Mouse (Mus musculus) liver, embryonic 13.5 days (tissue): ENCODE measurements around the gene Becn1. TPM values are rescaled to one million over a fixed set of nuclear protein-coding genes. Genes with fewer than 3 reads are reported as not detected.

ENCODE experiments used
- ATAC-seq: fragments of 200-750 bp; cut with Nextera tagmentation; 2 replicates; pipeline ENCODE4 v1.8.0; 2017; ENCODE audit warnings: low read depth, mild to moderate bottlenecking, moderate number of reproducible peaks, moderate library complexity
- DNase-seq: peaks from one replicate; pipeline ENCODE4 v3.0.0; 2022
- H3K27ac ChIP-seq: fragments of 300-500 bp; sonication (generic); 2 replicates; pipeline ENCODE4 v1.5.1; 2015; ENCODE audit warnings: moderate library complexity, mild to moderate bottlenecking, inconsistent platforms
- H3K27me3 ChIP-seq: fragments of 300-500 bp; sonication (generic); 2 replicates; pipeline ENCODE4 v1.6.1; 2015; ENCODE audit warnings: mild to moderate bottlenecking, inconsistent platforms
- H3K36me3 ChIP-seq: fragments of 300-500 bp; sonication (generic); 2 replicates; pipeline ENCODE4 v1.6.1; 2015; ENCODE audit warnings: mild to moderate bottlenecking, inconsistent platforms
- H3K4me1 ChIP-seq: fragments of 300-500 bp; sonication (generic); replicated peaks from 2 replicates; pipeline ENCODE4 v1.6.1; 2015; ENCODE audit warnings: inconsistent platforms
- H3K4me2 ChIP-seq: fragments of 300-500 bp; sonication (generic); 2 replicates; pipeline ENCODE4 v1.6.1; 2015; ENCODE audit warnings: inconsistent platforms, mild to moderate bottlenecking, moderate library complexity
- H3K4me3 ChIP-seq: fragments of 300-500 bp; sonication (generic); replicated peaks from 2 replicates; pipeline ENCODE4 v1.5.1; 2015; ENCODE audit warnings: mild to moderate bottlenecking, inconsistent platforms
- H3K9ac ChIP-seq: fragments of 300-500 bp; sonication (generic); 2 replicates; pipeline ENCODE4 v1.6.1; 2015; ENCODE audit warnings: mild to moderate bottlenecking, inconsistent platforms
- H3K9me3 ChIP-seq: fragments of 300-500 bp; sonication (generic); replicated peaks from 2 replicates; pipeline ENCODE4 v1.6.1; 2016; ENCODE audit warnings: inconsistent platforms
- WGBS: fragments of 180-500 bp; shearing (Covaris S2); methylation state at CpG from one replicate; pipeline ENCODE4 v1.1.7; 2015; ENCODE audit not compliant: insufficient replicate concordance; 5-methylcytosine and 5-hydroxymethylcytosine counted together
- polyA plus RNA-seq: library from polyadenylated mRNA; unstranded; fragments of >200 nt; fragmentation: Nextera tagmentation; extraction: Ambion mirVana; gene quantifications from 2 replicates; pipeline ENCODE4 v1.2.1, GENCODE M21; 2015

Becn1 gene
- polyA plus RNA-seq: 108 and 112 TPM in 2 replicates

DNA sequence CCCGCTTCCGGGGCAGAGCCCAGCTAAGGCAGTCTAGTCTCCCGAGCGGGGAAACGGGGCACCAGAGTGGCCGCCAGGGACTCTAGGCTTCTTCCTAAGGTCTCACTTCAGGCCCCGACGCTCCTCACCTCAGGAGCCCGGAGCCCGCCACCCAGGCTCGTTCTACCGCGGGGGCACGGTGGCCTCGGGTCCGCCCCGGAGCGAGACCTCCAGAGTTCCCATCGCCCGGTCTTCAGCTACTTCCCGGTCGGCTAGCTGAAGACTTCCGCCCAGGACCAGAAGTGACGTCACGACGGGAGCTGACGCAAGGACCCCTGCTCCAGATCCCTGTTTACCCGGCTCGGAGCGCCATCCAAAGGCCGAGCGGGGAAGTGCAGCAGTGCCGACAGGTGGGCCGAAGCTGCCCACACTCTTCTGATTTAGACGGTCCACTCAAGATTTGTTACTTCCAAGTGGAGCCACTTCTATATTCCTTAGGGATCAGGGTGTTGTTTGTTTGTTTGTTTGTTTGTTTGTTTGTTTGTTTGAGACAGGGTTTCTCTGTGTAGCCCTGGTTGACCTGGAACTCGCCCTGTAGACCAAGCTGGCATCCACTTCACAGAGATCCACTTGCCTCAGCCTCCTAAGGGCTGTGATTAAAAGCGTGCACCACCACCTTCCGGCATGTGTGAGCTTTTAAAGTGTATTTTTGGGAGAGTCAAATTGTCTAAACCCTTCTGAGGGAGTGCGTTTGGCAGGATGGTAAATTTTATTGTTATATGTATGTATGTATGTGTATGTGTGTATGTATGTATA is at the start of gene Becn1:
Gene Becn1, minus strand, starts transcription at position 283 of the 795 bp plus-strand sequence.
- Histone ChIP-seq H3K4me3 (peak within 1 kb of the TSS; percentile 94), H3K9me3 (no peaks in the 10 kb centered on the region), H3K36me3 (peaks cover 33% of the 10 kb centered on the region), H3K9ac (peak within 1 kb of the TSS; percentile 93), H3K27ac (peak within 1 kb of the TSS; percentile 88), H3K27me3 (peaks cover 10% of the 10 kb centered on the region), H3K4me1 (peaks cover 28% of the 10 kb centered on the region), H3K4me2 (peak within 1 kb of the TSS; percentile 90)
- peak; percentile 96 for ATAC-seq
- peak; percentile 92 for DNase-seq
- WGBS: 6% methylated on average over 39 of the region's 39 CpGs

DNA sequence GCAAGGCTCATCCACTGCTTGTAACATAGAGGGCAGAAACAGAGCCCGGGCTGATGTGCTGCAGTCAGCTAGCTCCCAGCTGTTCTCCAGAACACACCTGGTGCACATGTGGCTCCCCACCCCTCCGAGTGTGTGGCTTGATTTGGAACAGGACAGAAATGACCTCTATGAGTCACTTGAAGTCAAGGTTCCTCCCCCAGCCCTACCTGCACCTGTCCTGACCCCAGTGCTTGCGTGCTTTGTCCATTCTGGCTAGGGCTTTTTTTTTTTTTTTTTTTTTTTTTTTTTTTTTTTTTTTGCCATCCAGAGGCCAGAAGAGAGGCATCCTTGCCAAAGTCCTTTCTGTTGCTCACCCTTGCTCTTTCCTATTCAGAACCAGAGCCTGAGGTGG is 49.6 kb upstream of the Becn1 start:
- H3K27ac ChIP-seq: no peak overlapping the region
- no peak for DNase-seq

DNA sequence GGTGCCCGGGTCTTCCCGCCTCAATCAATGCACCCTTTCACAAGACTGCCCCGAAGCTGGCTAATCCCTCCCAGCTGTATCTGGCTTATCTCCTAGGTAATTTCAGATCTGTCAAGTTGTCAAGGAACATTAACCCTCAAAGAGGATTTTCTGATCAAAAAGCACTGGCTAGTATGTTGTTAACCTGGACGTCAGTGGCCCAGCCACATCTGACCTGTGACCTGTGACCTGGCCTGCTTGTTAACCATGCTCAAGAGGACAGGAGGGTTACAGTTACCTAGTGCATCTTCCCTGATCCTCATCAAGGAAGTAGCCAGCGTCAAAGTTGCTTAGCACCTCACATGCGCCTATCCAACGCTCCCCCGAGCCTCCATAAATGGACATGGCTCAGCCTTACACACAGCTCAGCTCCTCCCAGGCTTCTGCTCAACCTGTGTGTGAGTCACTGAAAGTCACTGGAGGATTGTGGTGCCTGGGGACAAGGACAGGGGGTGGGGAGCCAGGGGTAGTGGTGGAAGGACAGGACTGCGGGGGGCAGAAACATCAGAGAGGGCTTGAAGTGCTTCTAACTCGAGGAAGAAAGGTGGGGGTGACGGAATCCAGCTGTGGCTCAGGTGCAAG is 49.1 kb upstream of the Becn1 start:
- Histone ChIP-seq H3K27ac (no peak overlapping the region), H3K9ac (no peak overlapping the region), H3K4me3 (no peak overlapping the region), H3K4me1 (0 out of 2 replicates have a peak, but pooled peaks cover 2% of the 10 kb centered on the region), H3K27me3 (peaks cover 5% of the 10 kb centered on the region; the same call in 1 of the 2 replicates), H3K4me2 (no peak overlapping the region), H3K9me3 (no peaks in the 10 kb centered on the region), H3K36me3 (no peaks in the 10 kb centered on the region)
- WGBS: 55% methylated on average over 11 of the region's 11 CpGs
- ATAC-seq (no peak), DNase-seq (no peak)

More for the DNA sequence above, 49.6 kb upstream of the Becn1 start:
- ATAC-seq: no peak
- Histone ChIP-seq H3K4me1 (0 out of 2 replicates have a peak, but pooled peaks cover 2% of the 10 kb centered on the region), H3K4me2 (no peak overlapping the region), H3K9me3 (no peaks in the 10 kb centered on the region), H3K27me3 (peaks cover 5% of the 10 kb centered on the region; the same call in 1 of the 2 replicates), H3K9ac (no peak overlapping the region), H3K4me3 (no peak overlapping the region), H3K36me3 (no peaks in the 10 kb centered on the region)
- 57% methylated on average over 3 of the region's 3 CpGs for WGBS

DNA sequence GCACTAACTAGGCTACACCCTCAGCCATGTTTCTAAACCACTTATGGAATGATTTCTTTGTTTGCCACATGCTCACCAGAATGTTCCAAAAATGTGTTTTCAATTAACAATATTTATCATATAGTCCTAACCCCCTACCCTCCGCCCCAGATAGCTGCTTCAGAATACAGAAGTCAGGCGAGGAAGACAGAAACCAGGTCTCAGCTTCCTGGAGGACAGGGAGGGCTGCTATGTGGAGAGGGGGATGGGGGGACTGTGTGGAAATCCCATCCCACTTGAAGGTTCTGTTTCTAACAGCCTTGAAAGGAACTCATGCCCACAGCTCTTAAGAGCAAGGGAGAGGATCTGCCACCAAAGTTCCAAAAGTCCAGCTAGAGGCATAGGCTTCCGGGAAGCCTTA is 47.1 kb upstream of the Becn1 start:
- no peak for ATAC-seq
- 54% methylated on average over 3 of the region's 3 CpGs for WGBS
- no peak overlapping the region for H3K4me3 ChIP-seq
- no peak overlapping the region for H3K9ac ChIP-seq
- H3K36me3 ChIP-seq: no peaks in the 10 kb centered on the region
- H3K27ac ChIP-seq: no peak overlapping the region
- H3K9me3 ChIP-seq: no peaks in the 10 kb centered on the region
- H3K4me2 ChIP-seq: no peak overlapping the region
- H3K4me1 ChIP-seq: 0 out of 2 replicates have a peak, but pooled peaks cover 2% of the 10 kb centered on the region
- H3K27me3 ChIP-seq: peaks cover 5% of the 10 kb centered on the region; the same call in 1 of the 2 replicates
- DNase-seq: no peak

DNA sequence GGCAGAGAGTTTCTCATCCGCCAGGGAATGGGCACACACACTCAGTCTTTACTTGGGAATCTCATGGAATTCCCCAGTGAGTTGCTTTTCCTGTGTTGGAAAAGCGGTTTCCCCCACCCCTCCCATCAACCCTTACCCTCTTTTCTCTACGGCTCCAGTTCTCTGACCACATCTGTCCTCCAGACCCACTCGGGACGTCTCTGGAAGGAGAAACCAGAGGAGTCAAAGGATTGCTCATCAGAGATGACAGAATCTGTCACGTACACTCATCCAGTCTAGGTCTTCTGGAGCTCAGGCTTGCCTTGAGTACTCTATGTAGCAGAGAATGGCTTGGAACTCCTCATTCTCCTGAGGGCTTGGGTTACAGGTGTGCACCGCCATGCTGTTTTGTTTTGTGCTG is 46.7 kb upstream of the Becn1 start:
- Histone ChIP-seq H3K27me3 (peaks cover 5% of the 10 kb centered on the region; the same call in 1 of the 2 replicates), H3K9ac (no peak overlapping the region), H3K9me3 (no peaks in the 10 kb centered on the region), H3K4me2 (no peak overlapping the region), H3K4me3 (no peak overlapping the region), H3K36me3 (no peaks in the 10 kb centered on the region), H3K4me1 (0 out of 2 replicates have a peak, but pooled peaks cover 2% of the 10 kb centered on the region), H3K27ac (no peak overlapping the region)
- ATAC-seq (no peak), DNase-seq (no peak)
- WGBS: 56% methylated on average over 7 of the region's 7 CpGs

DNA sequence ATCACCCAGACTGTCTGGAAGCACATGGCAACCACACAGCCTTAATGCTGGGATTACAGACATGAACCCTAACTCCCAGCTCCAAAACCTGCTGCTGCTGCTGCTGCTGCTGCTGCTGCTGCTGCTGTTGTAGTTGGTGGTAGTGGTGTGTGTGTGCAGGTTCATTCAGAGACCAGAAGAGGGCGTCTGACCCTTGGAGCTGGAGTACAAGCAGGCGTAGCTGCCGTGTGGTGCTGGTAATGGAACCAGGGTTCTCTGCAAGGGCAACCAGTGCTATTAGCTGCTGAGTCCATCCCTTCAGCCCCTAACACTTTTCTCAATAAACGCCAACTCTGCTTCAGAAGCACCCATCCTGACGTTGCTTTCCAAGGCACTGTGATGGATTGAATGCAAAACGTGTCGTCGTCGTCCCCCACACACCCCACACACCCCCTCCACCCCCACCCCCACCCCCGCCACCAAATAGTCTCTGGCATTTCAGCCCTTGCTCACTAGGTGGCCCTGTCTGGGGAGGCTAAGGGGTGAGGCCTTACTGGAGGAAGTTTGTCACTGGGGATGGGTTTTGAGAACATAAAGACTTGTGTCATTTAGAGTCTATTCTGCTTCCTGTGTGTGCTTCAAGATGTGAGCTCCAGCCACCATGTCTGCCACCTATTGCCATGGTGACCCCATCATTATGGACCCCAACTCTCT is 45.1 kb upstream of the Becn1 start:
- Histone ChIP-seq H3K27me3 (peaks cover 5% of the 10 kb centered on the region; the same call in 1 of the 2 replicates), H3K9ac (no peak overlapping the region), H3K4me1 (0 out of 2 replicates have a peak, but pooled peaks cover 2% of the 10 kb centered on the region), H3K36me3 (no peaks in the 10 kb centered on the region), H3K4me3 (no peak overlapping the region), H3K27ac (no peak overlapping the region), H3K9me3 (no peaks in the 10 kb centered on the region), H3K4me2 (no peak overlapping the region)
- 58% methylated on average over 10 of the region's 10 CpGs for WGBS
- ATAC-seq (no peak), DNase-seq (no peak)

DNA sequence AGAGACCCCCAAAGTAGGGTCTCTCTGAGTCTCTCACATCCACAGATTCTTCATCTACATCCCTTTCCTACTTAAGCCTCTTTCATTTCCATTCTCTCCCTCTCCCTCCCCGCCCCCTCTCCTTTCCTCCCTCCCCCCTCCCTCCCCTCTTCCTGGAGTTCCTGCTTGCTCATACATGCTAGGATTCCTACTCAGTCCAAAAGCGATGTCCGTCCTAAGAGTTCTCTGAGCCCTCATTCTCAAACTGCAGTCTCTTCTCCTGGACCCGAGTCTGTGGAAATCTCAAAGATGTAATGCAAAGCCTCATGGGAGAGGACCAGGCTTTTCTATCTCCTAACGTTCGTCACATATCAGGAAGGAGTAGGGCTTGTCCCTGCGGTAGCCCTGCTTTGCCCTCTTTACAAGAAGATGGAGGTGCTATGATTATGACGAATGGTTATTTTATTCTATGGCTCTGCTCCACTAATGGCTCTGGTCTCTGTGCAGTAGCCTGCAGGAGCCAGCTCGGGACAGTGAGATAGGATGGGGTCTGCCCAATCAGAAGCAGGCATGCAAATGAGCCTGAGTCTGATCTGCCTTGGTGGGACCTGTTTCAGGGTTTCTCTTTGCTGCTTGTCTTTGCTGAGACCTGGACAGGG is 36.2 kb upstream of the Becn1 start:
- Histone ChIP-seq H3K36me3 (no peaks in the 10 kb centered on the region), H3K4me3 (peak overlapping the region; percentile 16; the same call in 1 of the 2 replicates), H3K27me3 (no peaks in the 10 kb centered on the region), H3K9ac (0 out of 2 replicates have a peak overlapping the region, but pooled peaks have one; percentile 11), H3K27ac (peak overlapping the region; percentile 24; the same call in 1 of the 2 replicates), H3K4me1 (peaks cover 30% of the 10 kb centered on the region), H3K9me3 (no peaks in the 10 kb centered on the region), H3K4me2 (peak overlapping the region; percentile 58)
- WGBS: 3% methylated on average over 9 of the region's 9 CpGs
- DNase-seq (peak; percentile 64), ATAC-seq (peak; percentile 94)

DNA sequence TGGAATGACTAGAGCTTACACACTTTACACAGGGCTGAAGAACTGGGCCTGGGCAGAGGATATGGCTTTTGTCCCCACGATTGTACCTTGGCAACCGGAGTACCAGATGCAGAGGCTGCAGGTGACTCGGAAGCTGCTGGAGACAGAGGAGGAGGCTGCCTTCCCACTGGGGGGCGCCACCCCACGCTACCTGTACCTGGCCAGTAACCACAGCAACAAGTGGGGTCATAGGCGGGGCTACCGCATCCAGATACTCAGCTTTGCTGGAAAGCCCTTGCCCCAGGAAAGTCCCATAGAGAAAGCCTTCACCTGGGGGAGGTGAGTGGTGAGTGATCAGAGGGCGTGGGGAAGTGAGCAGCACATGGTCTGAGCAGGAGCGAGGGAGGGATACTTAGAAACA is 33.6 kb upstream of the Becn1 start:
- no peaks in the 10 kb centered on the region for H3K36me3 ChIP-seq
- no peaks in the 10 kb centered on the region for H3K27me3 ChIP-seq
- WGBS: 71% methylated on average over 9 of the region's 9 CpGs
- no peak overlapping the region for H3K9ac ChIP-seq
- no peaks in the 10 kb centered on the region for H3K9me3 ChIP-seq
- ATAC-seq: no peak
- H3K27ac ChIP-seq: no peak overlapping the region
- no peak overlapping the region for H3K4me3 ChIP-seq
- no peak for DNase-seq
- H3K4me2 ChIP-seq: no peak overlapping the region
- H3K4me1 ChIP-seq: peaks cover 30% of the 10 kb centered on the region

DNA sequence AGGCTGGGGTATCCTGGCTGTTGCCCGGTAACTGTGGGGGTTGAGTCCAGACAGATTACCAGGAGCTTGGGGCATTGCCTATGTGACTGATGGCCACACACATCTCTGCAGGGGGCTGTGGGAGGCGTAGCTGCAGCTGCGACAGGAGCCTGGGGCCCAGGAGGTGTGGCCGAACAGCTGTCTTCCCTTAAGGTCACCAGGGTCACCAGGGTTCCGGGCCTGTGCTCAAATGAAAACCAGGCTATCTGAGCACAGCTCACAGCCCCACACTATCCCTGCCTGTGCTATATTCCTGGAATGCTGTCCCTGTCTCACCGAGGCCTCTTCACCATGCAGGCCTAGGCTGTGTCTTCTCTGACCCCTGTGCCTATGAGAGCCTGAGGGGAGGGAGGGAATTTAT is 32.4 kb upstream of the Becn1 start:
- H3K27me3 ChIP-seq: no peaks in the 10 kb centered on the region
- H3K4me3 ChIP-seq: no peak overlapping the region
- H3K9me3 ChIP-seq: no peaks in the 10 kb centered on the region
- H3K4me1 ChIP-seq: peaks cover 30% of the 10 kb centered on the region
- WGBS: 43% methylated on average over 6 of the region's 6 CpGs
- no peaks in the 10 kb centered on the region for H3K36me3 ChIP-seq
- ATAC-seq: no peak
- no peak overlapping the region for H3K9ac ChIP-seq
- no peak overlapping the region for H3K27ac ChIP-seq
- no peak for DNase-seq
- no peak overlapping the region for H3K4me2 ChIP-seq

DNA sequence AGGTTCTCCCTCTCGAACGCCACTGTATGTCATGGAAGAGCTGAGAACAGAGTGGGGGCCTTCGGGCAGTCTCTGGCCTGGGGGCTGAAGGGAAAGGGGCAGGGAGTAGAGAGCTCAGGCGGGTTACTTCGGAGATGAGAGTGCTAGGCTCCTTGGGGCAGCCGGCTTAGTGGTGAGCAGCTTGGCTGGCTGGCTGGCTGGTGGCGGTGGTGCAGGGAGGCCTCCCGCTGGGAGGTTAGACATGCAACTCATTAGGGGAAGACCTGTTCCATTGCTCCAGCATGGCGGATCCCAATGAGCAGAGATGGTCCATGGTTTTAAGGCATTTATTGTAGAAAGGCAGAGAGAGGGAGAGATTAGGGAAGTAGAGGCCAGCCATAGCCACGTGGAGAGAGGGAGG is 31.9 kb upstream of the Becn1 start:
- no peak overlapping the region for H3K27ac ChIP-seq
- peaks cover 1% of the 10 kb centered on the region; the same call in 1 of the 2 replicates for H3K36me3 ChIP-seq
- ATAC-seq (no peak), DNase-seq (no peak)
- H3K4me1 ChIP-seq: peaks cover 30% of the 10 kb centered on the region
- H3K4me2 ChIP-seq: no peak overlapping the region
- H3K9me3 ChIP-seq: no peaks in the 10 kb centered on the region
- no peaks in the 10 kb centered on the region for H3K27me3 ChIP-seq
- H3K9ac ChIP-seq: no peak overlapping the region
- 61% methylated on average over 10 of the region's 10 CpGs for WGBS
- no peak overlapping the region for H3K4me3 ChIP-seq

DNA sequence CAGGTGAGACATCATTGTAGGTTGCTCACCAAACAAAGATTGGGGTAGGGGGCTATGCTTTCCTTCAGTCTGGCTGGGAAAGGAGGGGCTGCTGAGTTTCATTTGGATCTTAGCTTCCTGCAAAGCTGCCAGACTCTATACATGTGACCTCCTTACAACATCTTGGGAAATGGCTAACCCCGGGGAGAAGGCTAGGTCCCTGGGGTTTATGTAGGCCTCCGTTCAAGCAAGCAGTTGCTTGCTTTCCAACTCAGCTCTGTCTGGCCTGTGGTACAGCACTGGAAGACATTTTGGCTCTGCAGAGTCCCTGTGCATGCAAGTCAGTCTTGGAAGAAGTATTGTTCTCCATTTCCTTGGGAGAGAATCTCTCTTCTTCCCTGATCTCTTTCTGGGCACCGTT is 30.5 kb upstream of the Becn1 start:
- no peak for DNase-seq

More for the DNA sequence above, 30.5 kb upstream of the Becn1 start:
- peaks cover 17% of the 10 kb centered on the region for H3K4me1 ChIP-seq
- no peak overlapping the region for H3K4me3 ChIP-seq
- WGBS: 83% methylated on average over 3 of the region's 3 CpGs
- ATAC-seq: no peak
- H3K27ac ChIP-seq: no peak overlapping the region
- H3K27me3 ChIP-seq: no peaks in the 10 kb centered on the region
- no peak overlapping the region for H3K4me2 ChIP-seq
- no peaks in the 10 kb centered on the region for H3K9me3 ChIP-seq
- H3K9ac ChIP-seq: no peak overlapping the region
- peaks cover 12% of the 10 kb centered on the region; the same call in 1 of the 2 replicates for H3K36me3 ChIP-seq
